Mouse (Mus musculus) CH12.LX (cell line): ENCODE data around the gene Proz. TPM values are rescaled to one million over a fixed set of nuclear protein-coding genes. Genes with fewer than 3 reads are reported as not detected.

Source experiments
- DNase-seq: peaks from one replicate; pipeline ENCODE4 v3.0.0-alpha.2; 2013; ENCODE audit errors: extremely low read depth
- H3K27ac ChIP-seq: 2 replicates; pipeline ENCODE4 v1.5.1; 2012; ENCODE audit warnings: low read depth, mild to moderate bottlenecking, control low read depth, moderate library complexity; ENCODE audit not compliant: insufficient read depth
- H3K27me3 ChIP-seq: replicated peaks from 2 replicates; pipeline ENCODE3; 2012; ENCODE audit warnings: inconsistent platforms
- H3K36me3 ChIP-seq, 2 experiments: replicated peaks in 1 of 2; 2 replicates each; pipeline versions ENCODE3 to v1.6.1; 2012; ENCODE audit warnings: inconsistent platforms in 1 of 2, low read length in 1 of 2, mild to moderate bottlenecking in 1 of 2, mixed read lengths in 1 of 2, moderate library complexity in 1 of 2; ENCODE audit not compliant: control insufficient read depth in 1 of 2, insufficient read depth in 1 of 2
- H3K4me1 ChIP-seq, 2 experiments: 2 replicates each; pipeline ENCODE4 v1.6.1; 2012; ENCODE audit warnings: inconsistent platforms in 1 of 2, moderate library complexity in 1 of 2; ENCODE audit not compliant: insufficient read depth in 2 of 2, control insufficient read depth in 1 of 2
- H3K4me2 ChIP-seq: 2 replicates; pipeline ENCODE4 v1.6.1; 2012; ENCODE audit warnings: low read depth, mild to moderate bottlenecking, control low read depth; ENCODE audit not compliant: poor library complexity, insufficient read depth, severe bottlenecking
- H3K4me3 ChIP-seq, 3 experiments: fragments of 150-350 bp in 1 of 3; sonication (generic) in 1 of 3; replicated peaks in 1 of 3; 2 replicates each; pipeline versions ENCODE3 to v1.5.1; 2011 to 2012; ENCODE audit warnings: low read depth in 2 of 3, low read length in 2 of 3, mild to moderate bottlenecking in 2 of 3, moderate library complexity in 2 of 3, control low read depth in 1 of 3, improper control_type of control experiment in 1 of 3, inconsistent platforms in 1 of 3, mixed read lengths in 1 of 3; ENCODE audit not compliant: poor library complexity in 1 of 3
- H3K79me2 ChIP-seq: replicated peaks from 2 replicates; pipeline ENCODE4 v1.6.1; 2012; ENCODE audit warnings: mild to moderate bottlenecking, moderate library complexity; ENCODE audit not compliant: control insufficient read depth, poor library complexity, insufficient read depth, severe bottlenecking; ENCODE audit errors: extremely low read depth
- H3K9ac ChIP-seq: 2 replicates; pipeline ENCODE4 v1.6.1; 2012; ENCODE audit warnings: low read depth, mild to moderate bottlenecking, control low read depth, moderate library complexity; ENCODE audit not compliant: insufficient read depth
- H3K9me3 ChIP-seq: replicated peaks from 2 replicates; pipeline ENCODE3; 2012; ENCODE audit warnings: low read length, inconsistent platforms, mixed read lengths
- CHD2 ChIP-seq: IDR thresholded peaks from 2 replicates; pipeline ENCODE4 v1.6.1; 2011; ENCODE audit warnings: low read length, improper control_type of control experiment
- E2F4 ChIP-seq: IDR thresholded peaks from 2 replicates; pipeline ENCODE4 v1.6.1; 2011; ENCODE audit warnings: low read depth, low read length, improper control_type of control experiment; ENCODE audit not compliant: insufficient replicate concordance
- EP300 ChIP-seq: IDR thresholded peaks from 2 replicates; pipeline ENCODE4 v1.6.1; 2011; ENCODE audit warnings: low read length, improper control_type of control experiment
- GABPA ChIP-seq: IDR thresholded peaks from 2 replicates; pipeline ENCODE4 v1.6.1; 2012; ENCODE audit warnings: low read depth, low read length, improper control_type of control experiment, inconsistent platforms; ENCODE audit not compliant: insufficient replicate concordance
- IRF4 ChIP-seq: IDR thresholded peaks from 2 replicates; pipeline ENCODE4 v1.6.1; 2014; ENCODE audit warnings: low read depth, mild to moderate bottlenecking, inconsistent platforms, low read length, improper control_type of control experiment
- JUN ChIP-seq: IDR thresholded peaks from 2 replicates; pipeline ENCODE4 v1.6.1; 2011; ENCODE audit warnings: low read depth, mild to moderate bottlenecking, low read length, improper control_type of control experiment, moderate library complexity; ENCODE audit not compliant: insufficient read depth
- JUND ChIP-seq: conservative IDR thresholded peaks from 2 replicates; pipeline ENCODE4 v1.6.1; 2011; ENCODE audit warnings: low read depth, low read length, improper control_type of control experiment
- MAX ChIP-seq: IDR thresholded peaks from 2 replicates; pipeline ENCODE4 v1.6.1; 2011; ENCODE audit warnings: low read length, improper control_type of control experiment
- MXI1 ChIP-seq: IDR thresholded peaks from 2 replicates; pipeline ENCODE4 v1.6.1; 2011; ENCODE audit warnings: mild to moderate bottlenecking, low read depth, low read length, improper control_type of control experiment
- NRF1 ChIP-seq: IDR thresholded peaks from 2 replicates; pipeline ENCODE4 v1.6.1; 2014; ENCODE audit warnings: low read depth, mild to moderate bottlenecking, inconsistent platforms, low read length, improper control_type of control experiment, moderate library complexity
- POLR2AphosphoS2 ChIP-seq: IDR thresholded peaks from 2 replicates; pipeline ENCODE4 v1.6.1; 2011; ENCODE audit warnings: low read depth, low read length, improper control_type of control experiment
- TCF12 ChIP-seq: IDR thresholded peaks from 2 replicates; pipeline ENCODE4 v1.6.1; 2014; ENCODE audit warnings: low read depth, mild to moderate bottlenecking, inconsistent platforms, low read length, improper control_type of control experiment
- USF2 ChIP-seq: conservative IDR thresholded peaks from 2 replicates; pipeline ENCODE4 v1.6.1; 2011; ENCODE audit warnings: low read depth, low read length, improper control_type of control experiment
- ZNF384 ChIP-seq: IDR thresholded peaks from 2 replicates; pipeline ENCODE4 v1.6.1; 2012; ENCODE audit warnings: low read depth, low read length, improper control_type of control experiment, inconsistent platforms
- dilution Hi-C: fragments of 300-500 bp; cut with MboI; formaldehyde crosslinking; loops from 2 replicates; pipeline ENCODE4 v1.14.3; 2020; ENCODE audit warnings: low sequenced_read_pairs; ENCODE audit not compliant: extremely low pct_unique_long_range_greater_than_20kb, extremely low pct_ligation_motif_present
- in situ Hi-C: fragments of 300-500 bp; cut with MboI; formaldehyde crosslinking; loops from 3 replicates; pipeline ENCODE4 v1.14.3; 2019; ENCODE audit warnings: low sequenced_read_pairs, low pct_ligation_motif_present, low pct_unique_long_range_greater_than_20kb, mixed read lengths
- polyA plus RNA-seq: library from polyadenylated mRNA; unstranded; fragments of >175 nt; gene quantifications from 2 replicates; pipeline ENCODE4 v1.2.1, GENCODE M21; 2012; ENCODE audit warnings: low read depth; ENCODE audit not compliant: insufficient read length
- total RNA-seq, 2 experiments: library from RNA; depleted of rRNA; stranded (reverse); fragments of 300-350 nt in 1 of 2; fragments of >200 nt in 1 of 2; gene quantifications; 2 replicates each; pipeline ENCODE4 v1.2.3; 2012 to 2014

Gene Proz
- 0.08 and 0.21 TPM in 2 replicates for total RNA-seq (2012; rRNA removed)
- not detected in 2 replicates for total RNA-seq (2014; rRNA removed)
- polyA plus RNA-seq: 0.94 and 0.95 TPM in 2 replicates

GRCm38 (mm10) chr8:13060441-13061150 is at the start of gene Proz:
TSS of gene Proz (plus strand) at chr8:13060914.
- in situ Hi-C loops (no loop called here), dilution Hi-C loops (no loop called here)
- H3K79me2 ChIP-seq: no peaks in the 10 kb centered on the region
- TF ChIP-seq TCF12: no peak
- TF ChIP-seq GABPA: no peak
- no peak for TF ChIP-seq CHD2
- no peaks in the 10 kb centered on the region for H3K4me1 ChIP-seq
- no peaks in the 10 kb centered on the region for H3K36me3 ChIP-seq
- no peak within 1 kb of the TSS for H3K27ac ChIP-seq
- no peak within 1 kb of the TSS for H3K4me3 ChIP-seq
- no peaks in the 10 kb centered on the region for H3K9me3 ChIP-seq
- H3K4me2 ChIP-seq: no peak within 1 kb of the TSS
- no peak within 1 kb of the TSS for H3K9ac ChIP-seq
- DNase-seq: no peak
- H3K27me3 ChIP-seq: peaks cover 83% of the 10 kb centered on the region

GRCm38 (mm10) chr8:13019560-13019959 is 41.2 kb upstream of the Proz start:
- in situ Hi-C loops (no loop called here), dilution Hi-C loops (no loop called here)
- no peak for TF ChIP-seq JUN
- TF ChIP-seq NRF1: no peak
- TF ChIP-seq MXI1: no peak
- TF ChIP-seq TCF12: no peak
- no peak for TF ChIP-seq ZNF384
- no peak for TF ChIP-seq CHD2
- TF ChIP-seq E2F4: no peak
- TF ChIP-seq IRF4: no peak
- no peak for TF ChIP-seq USF2
- TF ChIP-seq JUND: no peak
- no peak for TF ChIP-seq MAX
- Histone ChIP-seq H3K4me1 (peaks cover 0 to 6% of the 10 kb centered on the region in 2 experiments; a peak in 1 of 4 replicates), H3K79me2 (no peaks in the 10 kb centered on the region), H3K36me3 (no peaks in the 10 kb centered on the region), H3K4me3 (no peak overlapping the region), H3K9me3 (no peaks in the 10 kb centered on the region), H3K27ac (no peak overlapping the region), H3K4me2 (no peak overlapping the region), H3K9ac (no peak overlapping the region), H3K27me3 (peaks cover 89% of the 10 kb centered on the region)
- no peak for DNase-seq

- peaks cover 89% of the 10 kb centered on the region for H3K27me3 ChIP-seq
- TF ChIP-seq POLR2AphosphoS2 (no peak), JUN (no peak), EP300 (no peak), MAX (no peak), GABPA (no peak)
- no peak overlapping the region for H3K9ac ChIP-seq
- no peaks in the 10 kb centered on the region for H3K36me3 ChIP-seq
- dilution Hi-C loops: no loop called here
- H3K9me3 ChIP-seq: no peaks in the 10 kb centered on the region
- no peak overlapping the region for H3K27ac ChIP-seq
- no peaks in the 10 kb centered on the region for H3K79me2 ChIP-seq
- no peak overlapping the region for H3K4me3 ChIP-seq
- no peak overlapping the region for H3K4me2 ChIP-seq
- peaks cover 0 to 6% of the 10 kb centered on the region in 2 experiments; a peak in 1 of 4 replicates for H3K4me1 ChIP-seq
- DNase-seq: no peak
- in situ Hi-C loops: no loop called here
Measured at GRCm38 (mm10) chr8:13021830-13022229, 38.9 kb upstream of the Proz start.
